Comparison of ENCODE assay signal across 9 mouse cellular contexts in the genomic region with DNA sequence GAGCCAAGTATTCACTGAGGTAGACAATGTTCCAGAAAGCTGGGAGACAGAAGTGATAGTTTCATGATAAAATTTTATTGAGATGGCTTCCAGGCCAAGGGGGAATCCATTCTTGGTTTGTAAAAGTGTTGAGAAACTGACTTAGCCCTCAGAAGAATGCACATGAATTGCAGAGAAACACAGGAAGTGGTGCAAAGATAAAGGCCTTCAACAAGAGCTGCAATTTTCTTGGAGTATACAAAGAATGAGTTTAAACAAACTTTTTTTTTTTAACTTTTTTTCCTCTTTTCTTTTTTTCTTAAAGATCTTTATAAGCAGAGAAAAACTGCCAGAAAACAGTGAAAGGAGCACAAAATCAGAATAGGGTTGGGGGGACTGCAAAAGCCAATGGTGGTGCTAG. TPM values are rescaled to one million over a fixed set of nuclear protein-coding genes. Genes with fewer than 3 reads are reported as not detected.
DNase-seq lines count a peak whose midpoint lies in the region; ATAC-seq and TF ChIP-seq lines count a peak whose summit lies in the region.
"Had no signal": no experiment of that assay in that cellular context is flagged by ENCODE, and none has a peak within 500 bp of the region (broad histone marks: within the 10 kb centered on the region; RNA-seq: fewer than 3 reads in every experiment).

No protein-coding gene starts in this region.

- H3K4me3 ChIP-seq in heart, embryonic 16.5 days (ENCODE audit: low read length) = peak overlapping the region; percentile 90
- peak overlapping the region; percentile 88; the same call in 1 of the 2 replicates for H3K4me3 ChIP-seq in hindbrain, postnatal 0 days (ENCODE audit: low read length)
- peak overlapping the region; percentile 84 for H3K4me3 ChIP-seq in midbrain, embryonic 15.5 days

- DNase-seq in heart, adult 8-10 months (ENCODE audit: low spot score) = no peak
- DNase-seq in MEL-GATA-1-ER (ENCODE audit: extremely low read depth, low read depth) (peak; percentile 43), MN1 (ENCODE audit: low spot score) (no peak)
- DNase-seq in hindbrain, postnatal 0 days (ENCODE audit: low spot score) = no peak
- no peak for DNase-seq in cerebellum, adult 9-10 months
- DNase-seq in right cerebral cortex, adult 2 months (ENCODE audit: low spot score in 2 of 2) = no peak

- peak overlapping the region; percentile 96; the same call in 1 of the 2 replicates for H3K9ac ChIP-seq in heart, embryonic 16.5 days (ENCODE audit: low read length)
- H3K9ac ChIP-seq in hindbrain, postnatal 0 days (replicated peaks; ENCODE audit: low read length) = no peak overlapping the region
- peak overlapping the region; percentile 61; the same call in 1 of the 2 replicates for H3K9ac ChIP-seq in midbrain, embryonic 15.5 days

- no peak for ATAC-seq in heart, embryonic 16.5 days (replicated peaks; ENCODE audit: extremely low read depth, insufficient read depth, low FRiP score)
- ATAC-seq in hindbrain, postnatal 0 days = no peak
- no peak for ATAC-seq in midbrain, embryonic 15.5 days (replicated peaks)

- no peak for TF ChIP-seq CTCF in hindbrain, postnatal 0 days (IDR thresholded peaks at IDR 0.05; ENCODE audit: low read depth)

- peak overlapping the region; percentile 75 for H3K4me2 ChIP-seq in heart, embryonic 16.5 days (ENCODE audit: low read depth, low read length)
- peak overlapping the region; percentile 92 for H3K4me2 ChIP-seq in hindbrain, postnatal 0 days (ENCODE audit: low read depth, low read length)
- H3K4me2 ChIP-seq in midbrain, embryonic 15.5 days = peak overlapping the region; percentile 54

- no peaks in the 10 kb centered on the region for H3K9me3 ChIP-seq in heart, embryonic 16.5 days (replicated peaks; ENCODE audit: control insufficient read depth, low read length)
- no peaks in the 10 kb centered on the region for H3K9me3 ChIP-seq in hindbrain, postnatal 0 days (ENCODE audit: low read length)
- no peaks in the 10 kb centered on the region for H3K9me3 ChIP-seq in midbrain, embryonic 15.5 days

- H3K4me1 ChIP-seq in heart, embryonic 16.5 days (ENCODE audit: control insufficient read depth, insufficient read depth, low read length) = 0 out of 2 replicates have a peak, but pooled peaks cover 3% of the 10 kb centered on the region
- no peaks in the 10 kb centered on the region for H3K4me1 ChIP-seq in hindbrain, postnatal 0 days (ENCODE audit: insufficient read depth, low read length)
- peaks cover 19% of the 10 kb centered on the region for H3K4me1 ChIP-seq in midbrain, embryonic 15.5 days

- H3K36me3 ChIP-seq in heart, embryonic 16.5 days (ENCODE audit: control insufficient read depth, insufficient read depth) = no peaks in the 10 kb centered on the region
- no peaks in the 10 kb centered on the region for H3K36me3 ChIP-seq in hindbrain, postnatal 0 days (ENCODE audit: insufficient read depth, low read length)
- no peaks in the 10 kb centered on the region for H3K36me3 ChIP-seq in midbrain, embryonic 15.5 days (replicated peaks)

- peak overlapping the region; percentile 97; the same call in 1 of the 2 replicates for H3K27ac ChIP-seq in heart, embryonic 16.5 days (ENCODE audit: low read length)
- H3K27ac ChIP-seq in hindbrain, postnatal 0 days = no peak overlapping the region
- H3K27ac ChIP-seq in midbrain, embryonic 15.5 days = no peak overlapping the region

- no peaks in the 10 kb centered on the region for H3K27me3 ChIP-seq in heart, embryonic 16.5 days (ENCODE audit: control insufficient read depth, insufficient read depth, low read length)
- no peaks in the 10 kb centered on the region for H3K27me3 ChIP-seq in hindbrain, postnatal 0 days (ENCODE audit: insufficient read depth, low read length)
- no peaks in the 10 kb centered on the region for H3K27me3 ChIP-seq in midbrain, embryonic 15.5 days (replicated peaks)

RNA-seq across cellular contexts. Expression of a gene that starts 23.0 kb away (rescaled TPM):
- 0.05 TPM in 1 of 2 replicates, not detected in the other for polyA plus RNA-seq in heart, embryonic 16.5 days (2015; fragmentation: Nextera tagmentation; extraction: Ambion mirVana)
- total RNA-seq in heart, adult 8-10 months (2022) = not detected
- total RNA-seq in hindbrain, postnatal 0 days (2014; rRNA removed) = 1.4 and 2.3 TPM in 2 replicates
- polyA plus RNA-seq in hindbrain, postnatal 0 days (2015; fragmentation: Nextera tagmentation; extraction: Ambion mirVana) = 1.9 and 2.3 TPM in 2 replicates
- polyA plus RNA-seq in midbrain, embryonic 15.5 days (2015; fragmentation: Nextera tagmentation; extraction: Ambion mirVana) = 0.33 and 0.56 TPM in 2 replicates
- total RNA-seq: gastrocnemius, adult 18-20 months had no signal

RNA-seq across cellular contexts. Expression of a gene that starts 33.3 kb away (rescaled TPM):
- polyA plus RNA-seq in heart, embryonic 16.5 days (2015; fragmentation: Nextera tagmentation; extraction: Ambion mirVana) = 12.7 and 13.9 TPM in 2 replicates
- 10 to 100 TPM; 11.0 to 13.8 (median 11.5) TPM for total RNA-seq in heart, adult 8-10 months (2022)
- total RNA-seq in hindbrain, postnatal 0 days (2014; rRNA removed) = 19.2 and 22.2 TPM in 2 replicates
- 19.5 and 20.5 TPM in 2 replicates for polyA plus RNA-seq in hindbrain, postnatal 0 days (2015; fragmentation: Nextera tagmentation; extraction: Ambion mirVana)
- polyA plus RNA-seq in midbrain, embryonic 15.5 days (2015; fragmentation: Nextera tagmentation; extraction: Ambion mirVana) = 31.3 and 34.8 TPM in 2 replicates
